Mouse (Mus musculus): ENCODE data around the gene Ptprc.

DNA sequence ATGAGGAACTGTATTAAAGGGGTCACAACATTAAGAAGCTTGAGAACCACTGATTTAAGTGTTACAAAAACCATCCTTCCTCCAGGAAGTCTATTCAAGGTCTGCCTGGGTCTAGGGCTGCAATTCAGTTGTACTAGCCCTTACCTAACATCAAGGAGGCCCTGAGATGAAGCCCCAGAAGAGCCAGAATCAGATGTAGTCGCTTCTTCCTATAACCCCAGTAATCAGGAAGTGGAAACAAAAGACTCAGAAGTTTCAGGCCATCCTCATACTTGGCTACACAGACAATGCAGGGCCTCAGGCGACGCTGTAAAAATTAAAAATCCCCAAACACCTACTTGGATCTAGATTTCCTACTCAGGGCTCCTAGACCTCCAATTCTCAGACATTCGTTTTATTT, 37.8 kb downstream of the Ptprc start:
- no peak for TF ChIP-seq CTCF (IDR thresholded peaks at IDR 0.05)
- TF ChIP-seq POLR2A (IDR thresholded peaks at IDR 0.05; ENCODE audit: insufficient read depth, low read depth, low read length): no peak

Data from heart, adult 2 months (tissue).